8 mouse cellular contexts compared by ENCODE assay signal in the genomic region with DNA sequence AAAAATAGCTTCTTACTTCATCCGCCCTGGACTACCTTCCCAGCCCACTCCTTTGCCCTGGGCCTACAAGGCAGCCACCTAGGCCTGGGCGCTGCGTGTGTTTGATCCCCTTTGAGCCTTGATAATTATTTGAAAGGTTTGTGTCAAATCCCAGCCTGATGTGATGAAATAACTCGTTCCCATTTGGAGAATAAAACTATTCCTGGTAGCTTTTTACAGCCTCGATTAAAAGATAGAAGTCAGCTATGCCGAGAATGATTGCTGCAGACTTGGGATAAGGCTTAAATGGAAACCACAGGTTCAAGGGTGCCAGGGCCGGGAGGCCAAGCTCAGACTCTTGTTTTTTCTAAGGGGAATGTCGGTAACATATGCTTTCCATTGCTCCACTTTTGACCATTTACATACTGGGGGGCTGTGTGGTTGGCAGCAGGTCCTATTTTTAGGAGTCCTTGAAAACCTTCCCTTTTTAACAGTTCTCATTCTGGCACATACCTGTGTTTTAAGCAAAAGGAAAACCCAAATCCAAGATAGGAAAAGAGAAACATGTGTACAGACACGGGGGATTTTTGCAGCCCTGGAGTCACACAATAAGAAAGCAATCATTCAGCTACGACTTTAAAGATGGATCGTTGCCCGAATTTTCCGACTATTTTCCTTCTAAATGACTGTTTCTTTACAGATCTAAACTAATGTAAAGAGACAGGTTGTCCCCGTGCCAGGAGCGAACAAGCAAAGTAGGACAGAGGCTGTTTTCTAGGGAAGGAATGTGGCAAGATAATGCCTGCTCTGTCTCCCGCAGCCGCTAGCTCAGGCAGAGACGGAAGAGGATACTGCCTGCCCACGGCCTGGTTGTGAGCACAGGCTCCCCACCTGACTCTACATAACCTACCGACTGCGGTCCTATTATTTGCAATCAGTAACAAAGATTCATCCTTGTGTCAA.
A peak's percentile ranks its signal among the peaks of the same experiment; 100 is the strongest.
DNase-seq lines count a peak whose midpoint lies in the region; ATAC-seq and TF ChIP-seq lines count a peak whose summit lies in the region.

No protein-coding gene starts in this region.

- peaks cover 11% of the 10 kb centered on the region for H3K4me1 ChIP-seq in forebrain, embryonic 13.5 days
- H3K4me1 ChIP-seq in forebrain, embryonic 12.5 days: no peaks in the 10 kb centered on the region
- peaks cover 2% of the 10 kb centered on the region; the same call in 1 of the 2 replicates for H3K4me1 ChIP-seq in lung, postnatal 0 days (ENCODE audit: insufficient read depth, low read depth, low read length)
- peaks cover 4% of the 10 kb centered on the region; the same call in 1 of the 2 replicates for H3K4me1 ChIP-seq in stomach, postnatal 0 days (replicated peaks; ENCODE audit: control insufficient read depth, insufficient read depth)

- peak; percentile 77 for ATAC-seq in forebrain, embryonic 13.5 days
- no peak for ATAC-seq in forebrain, embryonic 12.5 days (ENCODE audit: low FRiP score)
- peak; percentile 52 for ATAC-seq in lung, postnatal 0 days
- peak; percentile 38 for ATAC-seq in stomach, postnatal 0 days (ENCODE audit: low FRiP score, low TSS enrichment)
- no peak for ATAC-seq in megakaryocyte, adult 5-6 weeks (ENCODE audit: poor library complexity, severe bottlenecking)

- no peaks in the 10 kb centered on the region for H3K9me3 ChIP-seq in forebrain, embryonic 13.5 days (replicated peaks)
- no peaks in the 10 kb centered on the region for H3K9me3 ChIP-seq in forebrain, embryonic 12.5 days
- no peaks in the 10 kb centered on the region for H3K9me3 ChIP-seq in lung, postnatal 0 days (ENCODE audit: low read length)
- H3K9me3 ChIP-seq in stomach, postnatal 0 days (ENCODE audit: control insufficient read depth, low read length): no peaks in the 10 kb centered on the region

- H3K27me3 ChIP-seq in forebrain, embryonic 13.5 days: no peaks in the 10 kb centered on the region
- no peaks in the 10 kb centered on the region for H3K27me3 ChIP-seq in forebrain, embryonic 12.5 days
- no peaks in the 10 kb centered on the region for H3K27me3 ChIP-seq in lung, postnatal 0 days (replicated peaks; ENCODE audit: insufficient read depth, low read length)
- H3K27me3 ChIP-seq in stomach, postnatal 0 days (ENCODE audit: control insufficient read depth, insufficient read depth, low read length): no peaks in the 10 kb centered on the region

- no peak for TF ChIP-seq EP300 in lung, postnatal 0 days (IDR thresholded peaks at IDR 0.05)
- TF ChIP-seq EP300 in stomach, postnatal 0 days (optimal IDR thresholded peaks at IDR 0.05): no peak

- peak overlapping the region; percentile 57; the same call in 1 of the 2 replicates for H3K27ac ChIP-seq in forebrain, embryonic 13.5 days
- H3K27ac ChIP-seq in forebrain, embryonic 12.5 days: no peak overlapping the region; the same call in 1 of the 2 replicates
- H3K27ac ChIP-seq in lung, postnatal 0 days (ENCODE audit: low read length): no peak overlapping the region
- peak overlapping the region; percentile 53; the same call in 1 of the 2 replicates for H3K27ac ChIP-seq in stomach, postnatal 0 days (replicated peaks)

- no peak overlapping the region for H3K9ac ChIP-seq in forebrain, embryonic 13.5 days
- H3K9ac ChIP-seq in forebrain, embryonic 12.5 days: no peak overlapping the region
- H3K9ac ChIP-seq in lung, postnatal 0 days (replicated peaks; ENCODE audit: low read depth): no peak overlapping the region
- no peak overlapping the region for H3K9ac ChIP-seq in stomach, postnatal 0 days (ENCODE audit: low read length)

- TF ChIP-seq CTCF in lung, postnatal 0 days (IDR thresholded peaks at IDR 0.05): no peak
- TF ChIP-seq CTCF in stomach, postnatal 0 days (IDR thresholded peaks at IDR 0.05; ENCODE audit: low read depth): no peak

- 59% methylated on average over 21 of the region's 21 CpGs for WGBS in forebrain, embryonic 13.5 days
- WGBS in forebrain, embryonic 12.5 days: 77% methylated on average over 21 of the region's 21 CpGs
- WGBS in lung, postnatal 0 days: 42% methylated on average over 21 of the region's 21 CpGs
- WGBS in stomach, postnatal 0 days: 44% methylated on average over 21 of the region's 21 CpGs

- no peak overlapping the region for H3K4me3 ChIP-seq in forebrain, embryonic 13.5 days
- H3K4me3 ChIP-seq in forebrain, embryonic 12.5 days (replicated peaks): no peak overlapping the region
- H3K4me3 ChIP-seq in lung, postnatal 0 days (ENCODE audit: low read depth, low read length): no peak overlapping the region
- no peak overlapping the region for H3K4me3 ChIP-seq in stomach, postnatal 0 days (ENCODE audit: low read depth, low read length)

- H3K4me2 ChIP-seq in forebrain, embryonic 13.5 days: peak overlapping the region; percentile 5; the same call in 1 of the 2 replicates
- H3K4me2 ChIP-seq in forebrain, embryonic 12.5 days: no peak overlapping the region
- H3K4me2 ChIP-seq in lung, postnatal 0 days (replicated peaks; ENCODE audit: low read depth, low read length): 0 out of 2 replicates have a peak overlapping the region, but pooled peaks have one; percentile 22
- no peak overlapping the region for H3K4me2 ChIP-seq in stomach, postnatal 0 days (replicated peaks; ENCODE audit: low read depth)

- DNase-seq in lung, postnatal 0 days (ENCODE audit: low spot score): peak; percentile 39
- DNase-seq in lung, adult 18-20 months: no peak
- peak; percentile 69 for DNase-seq in left cerebral cortex, postnatal 4 days
- peak; percentile 49 for DNase-seq in stomach, postnatal 0 days (ENCODE audit: low spot score)
- no peak for DNase-seq in embryo, embryonic 11 days

- no peaks in the 10 kb centered on the region for H3K36me3 ChIP-seq in forebrain, embryonic 13.5 days (ENCODE audit: poor library complexity, severe bottlenecking)
- H3K36me3 ChIP-seq in forebrain, embryonic 12.5 days (replicated peaks): no peaks in the 10 kb centered on the region
- H3K36me3 ChIP-seq in lung, postnatal 0 days (ENCODE audit: insufficient read depth, low read length): no peaks in the 10 kb centered on the region
- H3K36me3 ChIP-seq in stomach, postnatal 0 days (ENCODE audit: control insufficient read depth, insufficient read depth, low read length): no peaks in the 10 kb centered on the region

- intact Hi-C loops in left cerebral cortex, postnatal 4 days (cut with DNase I): no loop called here

Comparison
In these comparisons a context has a peak if more than half of its experiments do, and no peak if none do; other contexts are left out.
1. ATAC-seq: peak in forebrain, embryonic 13.5 days (single experiment), lung, postnatal 0 days (single experiment) and stomach, postnatal 0 days (single experiment); none in forebrain, embryonic 12.5 days (single experiment) and megakaryocyte, adult 5-6 weeks (single experiment).
2. H3K27ac ChIP-seq: peak in forebrain, embryonic 13.5 days (single experiment) and stomach, postnatal 0 days (single experiment); none in forebrain, embryonic 12.5 days (single experiment) and lung, postnatal 0 days (single experiment).
3. H3K4me2 ChIP-seq: peak in forebrain, embryonic 13.5 days (single experiment) and lung, postnatal 0 days (single experiment); none in forebrain, embryonic 12.5 days (single experiment) and stomach, postnatal 0 days (single experiment).
4. DNase-seq: peak in lung, postnatal 0 days (single experiment), left cerebral cortex, postnatal 4 days (single experiment) and stomach, postnatal 0 days (single experiment); none in lung, adult 18-20 months (0 of 2) and embryo, embryonic 11 days (single experiment).